Mouse (Mus musculus) urinary bladder, adult 18-20 months (tissue): ENCODE results near the gene Xlr.
"Not testable (repeated sequence)": the region's sequence is repeated elsewhere in the genome, so short reads cannot be mapped to it uniquely, and the experiment has no call there.

Source experiments
- DNase-seq, 2 experiments: peaks; one replicate each; pipeline ENCODE4 v3.0.0; 2022; ENCODE audit warnings: low spot score in 2 of 2, mixed read lengths in 2 of 2

The Xlr gene

GRCm38 (mm10) chrX:53797519-53797918 lies at the start of gene Xlr:
Xlr (minus strand) TSS chrX:53797706.
- not testable (repeated sequence) for DNase-seq

DNA sequence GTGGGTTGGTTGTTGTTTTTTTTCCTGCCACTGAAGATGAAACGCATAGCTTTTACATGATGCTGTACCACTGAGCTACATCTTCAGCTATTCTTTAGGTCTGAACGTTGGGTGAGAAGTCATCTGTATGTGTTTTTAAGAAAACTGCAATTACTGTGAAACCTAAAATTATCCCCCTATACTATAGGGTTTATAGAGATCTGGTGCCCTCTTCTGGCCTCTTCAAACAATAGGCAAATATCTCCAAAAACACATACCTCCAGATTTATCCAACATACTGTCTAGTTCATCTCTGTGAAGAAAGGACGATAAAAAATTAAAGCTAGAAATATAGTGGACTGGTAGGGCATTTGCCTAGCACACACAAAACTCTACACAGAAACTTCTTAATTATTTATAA lies 1.6 kb upstream of the Xlr start:
- DNase-seq, result no peak

GRCm38 (mm10) chrX:53776276-53776675 lies 21.2 kb downstream of the Xlr start, which contains the start of gene Zfp36l3:
Zfp36l3 (minus strand) TSS chrX:53776394.
- no peak for DNase-seq

- DNase-seq, result no peak
These were observed 39.8 kb downstream of the Xlr start, which contains the start of gene 1700013H16Rik for GRCm38 (mm10) chrX:53757736-53758135. 1700013H16Rik (minus strand) TSS chrX:53757831.

- no peak for DNase-seq
These were observed 44.7 kb downstream of the Xlr start for GRCm38 (mm10) chrX:53752851-53753250.

- no peak for DNase-seq
These were observed 68.5 kb downstream of the Xlr start for GRCm38 (mm10) chrX:53728967-53729366.
